Mouse (Mus musculus) kidney, adult 2 months (tissue): ENCODE results near the gene Oxct1.

ENCODE experiments used
- CTCF ChIP-seq: fragments of 200-500 bp; conservative IDR thresholded peaks from 2 replicates; pipeline ENCODE4 v1.5.1; 2011; ENCODE audit warnings: low read depth, mild to moderate bottlenecking, control low read depth, low read length, moderate library complexity, mixed read lengths; ENCODE audit not compliant: insufficient read depth, insufficient read length
- POLR2A ChIP-seq: fragments of 200-500 bp; IDR thresholded peaks from one replicate; pipeline ENCODE4 v1.6.1; 2011; ENCODE audit warnings: low read depth, low read length, control low read depth

GRCm38 (mm10) chr15:4063574-4063973 lies 37.4 kb downstream of the Oxct1 start:
- no peak for TF ChIP-seq CTCF
- TF ChIP-seq POLR2A = no peak
